In genomic region chr2:77268612-77269239, GRCm38 (mm10) we compare ENCODE assay signal across 13 mouse cellular contexts. TPM values are rescaled to one million over a fixed set of nuclear protein-coding genes. Genes with fewer than 3 reads are reported as not detected.
DNase-seq lines count a peak whose midpoint lies in the region; ATAC-seq and TF ChIP-seq lines count a peak whose summit lies in the region.
"Had no signal": no experiment of that assay in that cellular context is flagged by ENCODE, and none has a peak within 500 bp of the region (broad histone marks: within the 10 kb centered on the region; RNA-seq: fewer than 3 reads in every experiment).

No protein-coding gene starts in this region.

- H3K36me3 ChIP-seq in hindbrain, postnatal 0 days (ENCODE audit: insufficient read depth, low read length) = no peaks in the 10 kb centered on the region
- no peaks in the 10 kb centered on the region for H3K36me3 ChIP-seq in hindbrain, embryonic 10.5 days
- no peaks in the 10 kb centered on the region for H3K36me3 ChIP-seq in intestine, embryonic 15.5 days
- H3K36me3 ChIP-seq in liver, embryonic 11.5 days (ENCODE audit: control insufficient read depth, insufficient read depth, low read length) = no peaks in the 10 kb centered on the region
- H3K36me3 ChIP-seq: embryonic facial prominence, embryonic 12.5 days had no signal

- H3K4me1 ChIP-seq in hindbrain, postnatal 0 days (ENCODE audit: insufficient read depth, low read length) = peaks cover 18% of the 10 kb centered on the region
- peaks cover 29% of the 10 kb centered on the region for H3K4me1 ChIP-seq in hindbrain, embryonic 10.5 days (replicated peaks)
- peaks cover 40% of the 10 kb centered on the region for H3K4me1 ChIP-seq in intestine, embryonic 15.5 days (replicated peaks)
- no peaks in the 10 kb centered on the region for H3K4me1 ChIP-seq in liver, embryonic 11.5 days (replicated peaks; ENCODE audit: control insufficient read depth, insufficient read depth, low read length)

- peak overlapping the region; percentile 32; the same call in 1 of the 2 replicates for H3K27ac ChIP-seq in hindbrain, postnatal 0 days
- H3K27ac ChIP-seq in hindbrain, embryonic 10.5 days = no peak overlapping the region; the same call in 1 of the 2 replicates
- peak overlapping the region; percentile 86 for H3K27ac ChIP-seq in intestine, embryonic 15.5 days
- H3K27ac ChIP-seq in liver, embryonic 11.5 days (ENCODE audit: low read depth, low read length) = no peak overlapping the region
- H3K27ac ChIP-seq: embryonic facial prominence, embryonic 12.5 days had no signal

- H3K27me3 ChIP-seq in hindbrain, postnatal 0 days (ENCODE audit: insufficient read depth, low read length) = no peaks in the 10 kb centered on the region
- H3K27me3 ChIP-seq in hindbrain, embryonic 10.5 days (ENCODE audit: insufficient read depth, poor library complexity, severe bottlenecking) = no peaks in the 10 kb centered on the region
- H3K27me3 ChIP-seq in intestine, embryonic 15.5 days (replicated peaks) = no peaks in the 10 kb centered on the region
- no peaks in the 10 kb centered on the region for H3K27me3 ChIP-seq in liver, embryonic 11.5 days (replicated peaks; ENCODE audit: control insufficient read depth, insufficient read depth, low read length)
- H3K27me3 ChIP-seq: embryonic facial prominence, embryonic 12.5 days had no signal

- no peak overlapping the region for H3K4me3 ChIP-seq in hindbrain, postnatal 0 days (ENCODE audit: low read length)
- H3K4me3 ChIP-seq in hindbrain, embryonic 10.5 days = no peak overlapping the region
- no peak overlapping the region for H3K4me3 ChIP-seq in intestine, embryonic 15.5 days (replicated peaks)
- H3K4me3 ChIP-seq in liver, embryonic 11.5 days (ENCODE audit: low read depth, low read length) = no peak overlapping the region
- H3K4me3 ChIP-seq: embryonic facial prominence, embryonic 12.5 days had no signal

- H3K9me3 ChIP-seq in hindbrain, postnatal 0 days (ENCODE audit: low read length) = no peaks in the 10 kb centered on the region
- no peaks in the 10 kb centered on the region for H3K9me3 ChIP-seq in hindbrain, embryonic 10.5 days
- H3K9me3 ChIP-seq in intestine, embryonic 15.5 days = no peaks in the 10 kb centered on the region
- no peaks in the 10 kb centered on the region for H3K9me3 ChIP-seq in liver, embryonic 11.5 days (ENCODE audit: control insufficient read depth, low read length)
- H3K9me3 ChIP-seq: embryonic facial prominence, embryonic 12.5 days had no signal

- no peak overlapping the region for H3K4me2 ChIP-seq in hindbrain, postnatal 0 days (ENCODE audit: low read depth, low read length)
- H3K4me2 ChIP-seq in intestine, embryonic 15.5 days (replicated peaks) = peak overlapping the region; percentile 12
- no peak overlapping the region for H3K4me2 ChIP-seq in liver, embryonic 11.5 days
- H3K4me2 ChIP-seq: embryonic facial prominence, embryonic 12.5 days had no signal

- peak; percentile 36 for DNase-seq in adrenal gland, adult 2 months
- no peak for DNase-seq in adrenal gland, postnatal 14 days
- DNase-seq in hindbrain, postnatal 0 days (ENCODE audit: low spot score) = no peak
- no peak for DNase-seq in hindbrain, embryonic 10.5 days (ENCODE audit: low spot score)
- peak; percentile 61 for DNase-seq in 3134 (ENCODE audit: extremely low read depth, insufficient read length, low spot score)
- DNase-seq in liver, embryonic 11.5 days (ENCODE audit: low spot score) = no peak
- DNase-seq in spleen, postnatal 14 days (ENCODE audit: low spot score in 2 of 2) = no peak
- DNase-seq: gastrocnemius, postnatal 14 days; heart, postnatal 4 days; liver; lung, postnatal 4 days had no signal

- no peak for ATAC-seq in hindbrain, postnatal 0 days
- ATAC-seq in intestine, embryonic 15.5 days = peak; percentile 89
- no peak for ATAC-seq in liver, embryonic 11.5 days (replicated peaks; ENCODE audit: low FRiP score)

- no peak for TF ChIP-seq CTCF in hindbrain, postnatal 0 days (IDR thresholded peaks at IDR 0.05; ENCODE audit: low read depth)

- 75% methylated on average over 5 of the region's 5 CpGs for WGBS in hindbrain, postnatal 0 days
- 89% methylated on average over 5 of the region's 5 CpGs for WGBS in hindbrain, embryonic 10.5 days
- WGBS in intestine, embryonic 15.5 days = 54% methylated on average over 5 of the region's 5 CpGs
- WGBS in liver, embryonic 11.5 days = 81% methylated on average over 5 of the region's 5 CpGs

- H3K9ac ChIP-seq in hindbrain, postnatal 0 days (replicated peaks; ENCODE audit: low read length) = no peak overlapping the region
- no peak overlapping the region for H3K9ac ChIP-seq in intestine, embryonic 15.5 days
- H3K9ac ChIP-seq in liver, embryonic 11.5 days (ENCODE audit: low read depth, low read length) = no peak overlapping the region
- H3K9ac ChIP-seq: embryonic facial prominence, embryonic 12.5 days had no signal

RNA-seq across cellular contexts. Expression of gene Sestd1, which starts 11.7 kb away (rescaled TPM):
- 10 to 100 TPM; 15.6 to 16.4 TPM for total RNA-seq in adrenal gland, adult 2 months (2021)
- polyA plus RNA-seq in adrenal gland, adult 2 months (2012; rRNA removed) = 1.5 and 2.7 TPM in 2 replicates
- total RNA-seq in adrenal gland, postnatal 14 days (2021) = 15.5 and 17.8 TPM in 2 replicates
- 40.8 and 41.3 TPM in 2 replicates for total RNA-seq in hindbrain, postnatal 0 days (2014; rRNA removed)
- 21.0 and 22.8 TPM in 2 replicates for polyA plus RNA-seq in hindbrain, postnatal 0 days (2015; fragmentation: Nextera tagmentation; extraction: Ambion mirVana)
- polyA plus RNA-seq in hindbrain, embryonic 10.5 days (2016; fragmentation: Nextera tagmentation; extraction: Ambion mirVana) = 14.8 and 18.3 TPM in 2 replicates
- polyA plus RNA-seq in intestine, embryonic 15.5 days (2015; fragmentation: Nextera tagmentation; extraction: Ambion mirVana) = 15.8 and 17.3 TPM in 2 replicates
- 4.6 and 5.3 TPM in 2 replicates for polyA plus RNA-seq in liver, embryonic 11.5 days (2014; fragmentation: Nextera tagmentation; extraction: Ambion mirVana)

Comparison
In these comparisons a context has a peak if more than half of its experiments do, and no peak if none do; other contexts are left out.
1. DNase-seq: peak in adrenal gland, adult 2 months (single experiment) and 3134 (single experiment); none in adrenal gland, postnatal 14 days (single experiment), hindbrain, postnatal 0 days (single experiment), hindbrain, embryonic 10.5 days (single experiment), liver, embryonic 11.5 days (single experiment) and spleen, postnatal 14 days (0 of 2).
2. H3K27ac ChIP-seq: peak in hindbrain, postnatal 0 days (single experiment) and intestine, embryonic 15.5 days (single experiment); none in hindbrain, embryonic 10.5 days (single experiment) and liver, embryonic 11.5 days (single experiment).